Mouse (Mus musculus): ENCODE measurements around the gene Ghrhr. TPM values are rescaled to one million over a fixed set of nuclear protein-coding genes. Genes with fewer than 3 reads are reported as not detected.

Gene Ghrhr
- polyA plus RNA-seq, 1 experiment from 2014 or later, result not detected

DNA sequence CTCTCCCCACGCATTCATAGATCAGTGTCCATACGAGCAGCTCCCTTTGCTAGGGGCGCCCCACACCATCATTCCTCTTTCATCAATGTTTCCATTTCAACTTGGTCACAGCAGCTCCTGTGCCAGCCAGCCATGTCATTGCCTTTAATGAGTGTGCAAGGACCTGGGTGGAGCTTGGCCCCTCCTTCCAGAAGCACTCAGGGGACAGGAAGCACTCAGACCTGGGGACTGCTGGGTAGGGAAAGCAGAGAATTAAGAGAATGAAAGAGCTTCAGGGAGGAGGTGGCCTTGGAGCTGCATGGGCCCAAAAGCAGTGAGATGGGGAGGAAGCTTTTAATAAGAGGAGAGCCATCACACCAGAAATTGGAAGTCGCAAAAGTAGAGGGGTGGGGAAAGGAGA is 5.9 kb downstream of the Ghrhr start:
- H3K9ac ChIP-seq (ENCODE audit: low read depth, low read length), result no peak overlapping the region
- DNase-seq (ENCODE audit: low spot score), result no peak
- H3K36me3 ChIP-seq (ENCODE audit: control insufficient read depth, insufficient read depth, low read length), result no peaks in the 10 kb centered on the region
- no peak overlapping the region for H3K27ac ChIP-seq (ENCODE audit: low read depth, low read length)
- H3K4me2 ChIP-seq, result no peak overlapping the region
- no peaks in the 10 kb centered on the region for H3K4me1 ChIP-seq (replicated peaks; ENCODE audit: control insufficient read depth, insufficient read depth, low read length)
- no peak for ATAC-seq (replicated peaks; ENCODE audit: low FRiP score)
- H3K27me3 ChIP-seq (replicated peaks; ENCODE audit: control insufficient read depth, insufficient read depth, low read length), result 0 out of 2 replicates have a peak, but pooled peaks cover 3% of the 10 kb centered on the region
- no peak overlapping the region for H3K4me3 ChIP-seq (ENCODE audit: low read depth, low read length)
- WGBS, result 76% methylated on average over 4 of the region's 4 CpGs
- no peaks in the 10 kb centered on the region for H3K9me3 ChIP-seq (ENCODE audit: control insufficient read depth, low read length)

DNA sequence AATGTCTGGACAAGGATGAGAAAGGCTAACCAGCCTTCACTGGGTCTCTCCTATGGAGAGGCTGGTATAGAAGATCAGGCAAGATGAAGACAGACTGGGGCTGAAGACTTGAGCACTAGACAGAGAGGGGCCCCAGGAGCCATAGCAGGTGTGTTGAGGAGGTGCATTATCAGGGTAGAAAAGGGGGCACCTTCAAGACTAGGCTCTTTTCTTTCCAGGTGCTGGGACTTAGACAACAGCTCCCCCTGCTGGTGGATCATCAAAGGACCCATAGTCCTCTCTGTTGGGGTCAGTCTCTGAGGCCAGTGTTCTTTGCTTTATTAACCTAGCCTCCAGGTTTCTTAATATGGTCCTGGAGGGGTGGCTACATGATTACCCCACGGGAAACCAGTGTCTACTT is 7.8 kb downstream of the Ghrhr start:
- ATAC-seq (replicated peaks; ENCODE audit: low FRiP score) (peak; percentile 66), DNase-seq (ENCODE audit: low spot score) (peak; percentile 54)
- Histone ChIP-seq H3K4me1 (replicated peaks; ENCODE audit: control insufficient read depth, insufficient read depth, low read length) (no peaks in the 10 kb centered on the region), H3K36me3 (ENCODE audit: control insufficient read depth, insufficient read depth, low read length) (no peaks in the 10 kb centered on the region), H3K27me3 (replicated peaks; ENCODE audit: control insufficient read depth, insufficient read depth, low read length) (0 out of 2 replicates have a peak, but pooled peaks cover 5% of the 10 kb centered on the region), H3K9me3 (ENCODE audit: control insufficient read depth, low read length) (no peaks in the 10 kb centered on the region), H3K9ac (ENCODE audit: low read depth, low read length) (no peak overlapping the region), H3K27ac (ENCODE audit: low read depth, low read length) (no peak overlapping the region), H3K4me2 (no peak overlapping the region), H3K4me3 (ENCODE audit: low read depth, low read length) (no peak overlapping the region)
- 4% methylated on average over 1 of the region's 1 CpGs for WGBS

GRCm38 (mm10) chr6:55384356-55384951 is 8.4 kb downstream of the Ghrhr start:
- Histone ChIP-seq H3K4me1 (replicated peaks; ENCODE audit: control insufficient read depth, insufficient read depth, low read length) (no peaks in the 10 kb centered on the region), H3K4me2 (no peak overlapping the region), H3K36me3 (ENCODE audit: control insufficient read depth, insufficient read depth, low read length) (no peaks in the 10 kb centered on the region), H3K4me3 (ENCODE audit: low read depth, low read length) (no peak overlapping the region), H3K27me3 (replicated peaks; ENCODE audit: control insufficient read depth, insufficient read depth, low read length) (0 out of 2 replicates have a peak, but pooled peaks cover 7% of the 10 kb centered on the region), H3K9ac (ENCODE audit: low read depth, low read length) (no peak overlapping the region), H3K27ac (ENCODE audit: low read depth, low read length) (no peak overlapping the region), H3K9me3 (ENCODE audit: control insufficient read depth, low read length) (no peaks in the 10 kb centered on the region)
- DNase-seq (ENCODE audit: low spot score) (no peak), ATAC-seq (replicated peaks; ENCODE audit: low FRiP score) (no peak)
- 65% methylated on average over 5 of the region's 5 CpGs for WGBS

- Histone ChIP-seq H3K4me3 (ENCODE audit: low read depth, low read length) (no peak overlapping the region), H3K9me3 (ENCODE audit: control insufficient read depth, low read length) (no peaks in the 10 kb centered on the region), H3K27ac (ENCODE audit: low read depth, low read length) (no peak overlapping the region), H3K9ac (ENCODE audit: low read depth, low read length) (no peak overlapping the region), H3K36me3 (ENCODE audit: control insufficient read depth, insufficient read depth, low read length) (no peaks in the 10 kb centered on the region), H3K4me2 (no peak overlapping the region), H3K27me3 (replicated peaks; ENCODE audit: control insufficient read depth, insufficient read depth, low read length) (peaks cover 14% of the 10 kb centered on the region; the same call in 1 of the 2 replicates), H3K4me1 (replicated peaks; ENCODE audit: control insufficient read depth, insufficient read depth, low read length) (no peaks in the 10 kb centered on the region)
- DNase-seq (ENCODE audit: low spot score) (no peak), ATAC-seq (replicated peaks; ENCODE audit: low FRiP score) (no peak)
- 46% methylated on average over 12 of the region's 12 CpGs for WGBS
These were observed 12.6 kb downstream of the Ghrhr start for GRCm38 (mm10) chr6:55388546-55389169.

GRCm38 (mm10) chr6:55389321-55389720 is 13.2 kb downstream of the Ghrhr start:
- H3K27me3 ChIP-seq (replicated peaks; ENCODE audit: control insufficient read depth, insufficient read depth, low read length), result peaks cover 14% of the 10 kb centered on the region; the same call in 1 of the 2 replicates
- H3K4me3 ChIP-seq (ENCODE audit: low read depth, low read length), result no peak overlapping the region
- no peaks in the 10 kb centered on the region for H3K4me1 ChIP-seq (replicated peaks; ENCODE audit: control insufficient read depth, insufficient read depth, low read length)
- H3K36me3 ChIP-seq (ENCODE audit: control insufficient read depth, insufficient read depth, low read length), result no peaks in the 10 kb centered on the region
- ATAC-seq (replicated peaks; ENCODE audit: low FRiP score) (no peak), DNase-seq (ENCODE audit: low spot score) (no peak)
- H3K9ac ChIP-seq (ENCODE audit: low read depth, low read length), result no peak overlapping the region
- H3K4me2 ChIP-seq, result no peak overlapping the region
- H3K9me3 ChIP-seq (ENCODE audit: control insufficient read depth, low read length), result no peaks in the 10 kb centered on the region
- H3K27ac ChIP-seq (ENCODE audit: low read depth, low read length), result no peak overlapping the region
- 49% methylated on average over 5 of the region's 5 CpGs for WGBS

GRCm38 (mm10) chr6:55391814-55392213 is 15.7 kb downstream of the Ghrhr start:
- Histone ChIP-seq H3K9me3 (ENCODE audit: control insufficient read depth, low read length) (no peaks in the 10 kb centered on the region), H3K4me2 (no peak overlapping the region), H3K36me3 (ENCODE audit: control insufficient read depth, insufficient read depth, low read length) (no peaks in the 10 kb centered on the region), H3K4me3 (ENCODE audit: low read depth, low read length) (no peak overlapping the region), H3K4me1 (replicated peaks; ENCODE audit: control insufficient read depth, insufficient read depth, low read length) (no peaks in the 10 kb centered on the region; the same call in 1 of the 2 replicates), H3K9ac (ENCODE audit: low read depth, low read length) (no peak overlapping the region), H3K27ac (ENCODE audit: low read depth, low read length) (no peak overlapping the region), H3K27me3 (replicated peaks; ENCODE audit: control insufficient read depth, insufficient read depth, low read length) (peaks cover 11% of the 10 kb centered on the region; the same call in 1 of the 2 replicates)
- 50% methylated on average over 4 of the region's 4 CpGs for WGBS
- DNase-seq (ENCODE audit: low spot score) (no peak), ATAC-seq (replicated peaks; ENCODE audit: low FRiP score) (no peak)

DNA sequence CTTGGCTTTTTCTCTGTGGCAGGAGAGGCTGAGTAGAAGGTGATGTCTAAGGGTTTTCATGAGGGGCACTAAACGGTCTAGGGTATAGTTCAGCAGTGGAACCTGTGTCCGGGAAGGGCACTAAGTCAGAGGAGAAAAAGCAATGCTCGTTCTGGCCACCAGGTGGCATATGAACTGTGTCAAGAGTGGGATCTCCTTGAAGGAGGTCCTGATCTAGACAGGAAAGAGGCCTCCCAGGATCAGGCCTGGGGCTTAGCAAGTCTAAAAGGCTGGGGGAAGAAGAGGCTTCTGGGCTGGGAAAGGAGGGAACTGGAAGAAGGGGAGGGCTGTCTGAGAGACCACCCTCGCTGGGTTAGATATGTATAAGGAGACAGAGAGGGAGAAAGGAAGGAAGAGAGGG is 16.4 kb downstream of the Ghrhr start:
- ATAC-seq (replicated peaks; ENCODE audit: low FRiP score) (no peak), DNase-seq (ENCODE audit: low spot score) (peak; percentile 63)
- WGBS, result 16% methylated on average over 4 of the region's 4 CpGs
- H3K4me3 ChIP-seq (ENCODE audit: low read depth, low read length), result no peak overlapping the region
- H3K9ac ChIP-seq (ENCODE audit: low read depth, low read length), result no peak overlapping the region
- H3K4me1 ChIP-seq (replicated peaks; ENCODE audit: control insufficient read depth, insufficient read depth, low read length), result no peaks in the 10 kb centered on the region; the same call in 1 of the 2 replicates
- H3K9me3 ChIP-seq (ENCODE audit: control insufficient read depth, low read length), result no peaks in the 10 kb centered on the region
- peaks cover 16% of the 10 kb centered on the region for H3K27me3 ChIP-seq (replicated peaks; ENCODE audit: control insufficient read depth, insufficient read depth, low read length)
- H3K27ac ChIP-seq (ENCODE audit: low read depth, low read length), result no peak overlapping the region
- no peaks in the 10 kb centered on the region for H3K36me3 ChIP-seq (ENCODE audit: control insufficient read depth, insufficient read depth, low read length)
- H3K4me2 ChIP-seq, result no peak overlapping the region

DNA sequence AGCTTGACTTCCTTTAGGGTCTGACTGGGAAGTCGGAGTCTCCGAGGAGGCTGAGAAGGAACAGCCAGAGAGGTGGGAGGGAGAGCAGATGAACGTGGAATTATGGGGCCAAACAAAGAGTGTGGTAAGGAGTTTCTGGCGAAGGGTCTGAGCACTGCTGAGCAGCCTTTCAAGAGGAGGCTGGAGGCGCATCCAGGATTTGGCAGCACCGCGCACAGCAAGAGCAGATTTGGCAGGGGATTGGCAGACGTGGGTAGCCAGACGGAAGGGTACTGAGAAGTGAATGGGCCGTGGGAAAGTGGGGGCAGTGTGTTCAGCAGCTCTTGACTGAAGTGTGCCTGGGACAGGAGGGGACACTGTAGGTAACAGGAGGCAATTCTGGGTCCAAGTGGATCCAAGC is 18.8 kb downstream of the Ghrhr start:
- no peak overlapping the region for H3K27ac ChIP-seq (ENCODE audit: low read depth, low read length)
- WGBS, result 80% methylated on average over 10 of the region's 10 CpGs
- no peaks in the 10 kb centered on the region for H3K36me3 ChIP-seq (ENCODE audit: control insufficient read depth, insufficient read depth, low read length)
- H3K4me1 ChIP-seq (replicated peaks; ENCODE audit: control insufficient read depth, insufficient read depth, low read length), result no peaks in the 10 kb centered on the region; the same call in 1 of the 2 replicates
- no peak overlapping the region for H3K4me3 ChIP-seq (ENCODE audit: low read depth, low read length)
- no peak for ATAC-seq (replicated peaks; ENCODE audit: low FRiP score)
- H3K4me2 ChIP-seq, result no peak overlapping the region
- DNase-seq (ENCODE audit: low spot score), result no peak
- peaks cover 8% of the 10 kb centered on the region for H3K27me3 ChIP-seq (replicated peaks; ENCODE audit: control insufficient read depth, insufficient read depth, low read length)
- H3K9me3 ChIP-seq (ENCODE audit: control insufficient read depth, low read length), result no peaks in the 10 kb centered on the region
- no peak overlapping the region for H3K9ac ChIP-seq (ENCODE audit: low read depth, low read length)

- Histone ChIP-seq H3K4me2 (no peak overlapping the region), H3K27me3 (replicated peaks; ENCODE audit: control insufficient read depth, insufficient read depth, low read length) (peaks cover 7% of the 10 kb centered on the region), H3K9me3 (ENCODE audit: control insufficient read depth, low read length) (no peaks in the 10 kb centered on the region), H3K4me1 (replicated peaks; ENCODE audit: control insufficient read depth, insufficient read depth, low read length) (no peaks in the 10 kb centered on the region; the same call in 1 of the 2 replicates), H3K4me3 (ENCODE audit: low read depth, low read length) (no peak overlapping the region), H3K9ac (ENCODE audit: low read depth, low read length) (no peak overlapping the region), H3K36me3 (ENCODE audit: control insufficient read depth, insufficient read depth, low read length) (no peaks in the 10 kb centered on the region), H3K27ac (ENCODE audit: low read depth, low read length) (no peak overlapping the region)
- DNase-seq (ENCODE audit: low spot score) (no peak), ATAC-seq (replicated peaks; ENCODE audit: low FRiP score) (no peak)
- WGBS, result 44% methylated on average over 3 of the region's 3 CpGs
These were observed 20.1 kb downstream of the Ghrhr start for GRCm38 (mm10) chr6:55396176-55396575.
